Mouse (Mus musculus) limb, embryonic 10.5 days (tissue): ENCODE measurements around the gene Kif1b. TPM values are rescaled to one million over a fixed set of nuclear protein-coding genes. Genes with fewer than 3 reads are reported as not detected.

Experiments
- DNase-seq: peaks from one replicate; pipeline ENCODE4 v3.0.0-alpha.2; 2017; ENCODE audit warnings: low spot score
- H3K27ac ChIP-seq: fragments of 300-500 bp; sonication (generic); 2 replicates; pipeline ENCODE4 v1.5.1; 2016; ENCODE audit warnings: mild to moderate bottlenecking
- H3K27me3 ChIP-seq: fragments of 300-500 bp; sonication (generic); 2 replicates; pipeline ENCODE4 v1.6.1; 2016; ENCODE audit warnings: low read depth, mild to moderate bottlenecking; ENCODE audit not compliant: poor library complexity, severe bottlenecking
- H3K36me3 ChIP-seq: fragments of 300-500 bp; sonication (generic); 2 replicates; pipeline ENCODE4 v1.6.1; 2016; ENCODE audit warnings: mild to moderate bottlenecking, moderate library complexity
- H3K4me1 ChIP-seq: fragments of 300-500 bp; sonication (generic); 2 replicates; pipeline ENCODE4 v1.6.1; 2016
- H3K4me3 ChIP-seq: fragments of 300-500 bp; sonication (generic); 2 replicates; pipeline ENCODE4 v1.5.1; 2016; ENCODE audit warnings: mild to moderate bottlenecking, moderate library complexity
- H3K9me3 ChIP-seq: fragments of 300-500 bp; sonication (generic); replicated peaks from 2 replicates; pipeline ENCODE4 v1.6.1; 2016; ENCODE audit warnings: mild to moderate bottlenecking
- WGBS: fragments of 180-500 bp; shearing (Covaris S2); methylation state at CpG from one replicate; pipeline ENCODE4 v1.1.7; 2016; 5-methylcytosine and 5-hydroxymethylcytosine counted together
- polyA plus RNA-seq: library from polyadenylated mRNA; unstranded; fragments of >200 nt; fragmentation: Nextera tagmentation; extraction: Ambion mirVana; gene quantifications from 2 replicates; pipeline ENCODE4 v1.2.1, GENCODE M21; 2016

Gene Kif1b
- polyA plus RNA-seq, 1 experiment from 2014 or later, result 38.2 TPM

DNA sequence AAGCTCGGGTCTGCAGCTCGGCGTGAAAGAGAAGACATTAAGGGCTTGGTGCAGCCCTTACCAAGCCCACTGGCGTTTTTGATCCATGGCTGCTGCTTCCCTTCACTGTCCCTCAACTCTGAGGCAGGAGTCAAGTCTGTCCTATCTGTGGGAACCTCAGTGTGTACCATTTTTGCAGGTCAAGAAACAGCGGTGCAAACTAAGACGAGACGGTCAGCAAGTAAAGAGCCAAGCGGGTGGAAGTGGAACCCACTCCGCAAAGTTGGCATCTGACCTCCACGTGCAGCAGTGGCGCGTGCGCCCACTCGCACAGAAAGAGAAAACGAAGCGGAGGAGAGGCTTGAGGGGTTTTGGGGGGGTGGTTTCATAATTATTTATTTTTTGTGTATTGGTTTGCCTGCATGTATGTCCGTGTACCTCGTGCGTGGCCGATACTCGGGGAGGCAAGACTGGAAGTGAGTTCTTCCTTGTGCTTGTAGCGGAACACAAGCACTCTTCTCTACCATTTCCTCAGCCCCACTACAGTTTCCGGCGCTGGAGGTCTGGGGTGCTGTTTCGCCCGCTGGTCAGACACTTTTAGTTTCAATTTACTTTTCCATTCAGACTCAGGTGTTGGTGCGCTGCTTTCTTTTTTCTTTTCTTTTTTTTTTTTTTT, 140.4 kb downstream of the Kif1b start:
- Histone ChIP-seq H3K36me3 (peaks cover 32% of the 10 kb centered on the region), H3K4me3 (peak overlapping the region; percentile 99), H3K27me3 (no peaks in the 10 kb centered on the region), H3K27ac (peak overlapping the region; percentile 92), H3K4me1 (peaks cover 28% of the 10 kb centered on the region), H3K9me3 (no peaks in the 10 kb centered on the region)
- WGBS, result 2% methylated on average over 27 of the region's 27 CpGs
- DNase-seq, result no peak

DNA sequence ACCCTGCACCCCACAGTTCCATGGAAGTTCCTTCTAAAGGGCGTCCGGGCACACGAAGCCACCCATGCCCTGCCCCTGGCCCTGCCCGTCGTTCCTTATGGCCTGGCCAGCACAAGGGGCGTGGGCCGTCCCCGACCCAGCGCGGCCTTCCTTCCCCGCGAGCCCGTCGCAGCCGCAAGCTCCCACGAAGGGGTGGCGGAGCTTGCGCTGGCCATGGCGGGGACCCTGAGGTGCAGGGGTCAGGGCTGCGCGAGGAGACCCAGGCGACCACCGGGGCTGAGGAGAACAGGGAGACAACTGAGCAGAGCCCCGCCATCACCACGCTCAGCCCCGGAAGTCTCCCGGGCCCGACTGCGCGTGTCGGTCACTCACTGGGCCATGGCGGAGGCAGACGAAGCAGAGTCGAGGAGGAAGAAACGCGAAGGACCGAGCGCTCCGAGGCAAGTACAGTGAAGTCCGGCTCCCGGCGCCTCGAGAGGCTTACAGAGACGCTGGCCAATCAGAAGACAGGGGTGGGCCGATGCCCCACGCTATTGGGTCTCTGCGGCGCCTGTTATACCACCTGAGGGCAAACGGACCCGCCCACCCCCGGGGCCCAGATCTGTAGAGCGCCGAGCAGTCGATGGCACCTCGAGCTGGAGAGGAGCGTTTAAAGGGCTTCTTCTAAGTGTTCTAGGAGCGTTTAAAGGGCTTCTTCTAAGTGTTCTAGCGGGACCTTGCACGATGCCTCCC, 141.1 kb downstream of the Kif1b start, which contains the start of gene Pgd:
TSS of gene Pgd (minus strand) at position 557 of the 732 bp plus-strand sequence.
- H3K27ac ChIP-seq, result peak within 1 kb of the TSS; percentile 92
- H3K36me3 ChIP-seq, result peaks cover 39% of the 10 kb centered on the region
- DNase-seq, result peak; percentile 98
- H3K4me1 ChIP-seq, result peaks cover 28% of the 10 kb centered on the region
- no peaks in the 10 kb centered on the region for H3K27me3 ChIP-seq
- under 1% methylated on average over 59 of the region's 59 CpGs for WGBS
- H3K4me3 ChIP-seq, result peak within 1 kb of the TSS; percentile 99
- no peaks in the 10 kb centered on the region for H3K9me3 ChIP-seq

DNA sequence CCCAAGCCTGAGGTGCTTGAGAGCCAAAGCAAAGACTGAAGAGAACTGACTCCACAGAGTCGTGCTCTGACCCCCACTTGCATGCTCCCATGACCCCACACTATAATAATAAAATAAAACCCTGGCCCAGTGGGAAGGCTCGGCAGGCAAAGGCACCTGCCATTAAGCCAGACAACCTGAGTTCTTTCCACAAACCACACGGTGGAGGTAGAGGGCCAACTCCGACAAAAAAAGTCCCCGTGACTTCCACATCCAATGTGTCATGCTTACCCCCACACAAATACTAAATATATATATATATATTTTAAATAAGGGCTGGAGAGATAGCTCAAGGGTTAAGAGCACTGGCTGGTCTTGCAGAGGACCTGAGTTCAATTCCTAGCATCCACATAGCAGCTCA, 143.3 kb downstream of the Kif1b start:
- WGBS, result 76% methylated on average over 5 of the region's 5 CpGs
- H3K4me1 ChIP-seq, result peaks cover 25% of the 10 kb centered on the region
- no peaks in the 10 kb centered on the region for H3K27me3 ChIP-seq
- no peaks in the 10 kb centered on the region for H3K9me3 ChIP-seq
- H3K36me3 ChIP-seq, result peaks cover 61% of the 10 kb centered on the region
- no peak overlapping the region for H3K4me3 ChIP-seq
- no peak for DNase-seq
- no peak overlapping the region for H3K27ac ChIP-seq

DNA sequence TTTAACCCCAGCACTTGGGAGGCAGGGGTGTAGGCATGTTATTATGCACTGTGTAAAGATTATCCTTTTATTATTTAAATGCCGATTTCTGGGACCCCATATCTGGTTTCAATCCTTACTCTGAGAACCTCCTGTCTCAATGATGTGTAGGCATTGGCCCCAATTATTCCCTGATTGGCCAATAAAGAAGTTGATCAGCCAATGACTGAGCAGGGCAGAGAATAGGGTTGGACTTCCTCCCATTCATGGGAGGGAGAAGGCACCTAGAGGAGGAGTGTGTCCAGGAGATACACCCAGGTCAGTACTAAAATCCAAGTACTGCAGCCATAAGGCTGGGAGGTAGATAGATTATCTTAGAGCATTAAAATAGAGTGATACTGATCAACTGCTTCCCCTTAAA, 144.3 kb downstream of the Kif1b start:
- H3K36me3 ChIP-seq, result peaks cover 71% of the 10 kb centered on the region
- no peaks in the 10 kb centered on the region for H3K9me3 ChIP-seq
- peaks cover 25% of the 10 kb centered on the region for H3K4me1 ChIP-seq
- WGBS, result 69% methylated on average over 1 of the region's 1 CpGs
- H3K27ac ChIP-seq, result no peak overlapping the region
- H3K4me3 ChIP-seq, result no peak overlapping the region
- H3K27me3 ChIP-seq, result no peaks in the 10 kb centered on the region
- DNase-seq, result no peak

DNA sequence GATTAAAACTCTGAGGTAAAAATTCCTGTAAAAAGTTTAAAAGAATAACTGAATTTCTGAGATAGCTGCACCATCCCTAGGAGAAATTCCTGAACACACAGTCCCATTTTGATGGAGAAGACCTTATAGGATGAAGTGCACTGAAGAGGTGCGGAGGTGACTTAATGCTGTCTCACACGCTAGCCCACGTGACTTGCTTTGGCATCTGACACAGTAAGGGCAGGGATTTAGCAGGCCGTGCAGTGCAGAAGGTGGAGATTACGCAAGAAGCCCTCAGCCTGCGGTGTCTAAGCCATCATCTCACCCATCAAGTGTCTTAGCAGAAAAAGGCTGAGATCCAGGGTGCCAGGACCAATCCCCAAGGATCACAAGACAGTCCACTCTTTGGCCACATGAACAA, 146.3 kb downstream of the Kif1b start:
- Histone ChIP-seq H3K36me3 (peaks cover 91% of the 10 kb centered on the region), H3K27ac (no peak overlapping the region), H3K27me3 (no peaks in the 10 kb centered on the region), H3K4me3 (no peak overlapping the region), H3K4me1 (peaks cover 16% of the 10 kb centered on the region), H3K9me3 (no peaks in the 10 kb centered on the region)
- 97% methylated on average over 6 of the region's 6 CpGs for WGBS
- DNase-seq, result no peak

DNA sequence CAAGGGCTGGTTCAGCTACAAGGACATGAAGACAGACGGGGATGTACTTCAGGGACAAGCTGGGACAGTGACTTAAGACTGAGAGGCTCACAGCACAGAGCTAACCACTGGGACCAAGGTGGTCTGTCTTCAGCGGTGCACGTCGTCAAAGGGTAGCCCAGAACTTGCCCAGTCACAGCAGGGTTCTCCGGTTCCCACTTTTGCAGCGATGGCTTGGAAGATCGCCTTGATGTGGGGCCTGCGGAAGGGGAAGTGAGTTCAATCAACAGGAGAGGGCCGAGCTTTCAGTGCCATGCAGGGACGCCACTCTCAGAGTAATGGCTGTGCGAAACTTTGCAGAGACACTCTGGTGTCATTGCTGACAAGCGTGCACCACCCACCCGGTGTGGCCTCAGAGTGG, 147.6 kb downstream of the Kif1b start:
- Histone ChIP-seq H3K4me3 (no peak overlapping the region), H3K9me3 (no peaks in the 10 kb centered on the region), H3K36me3 (peaks cover 99% of the 10 kb centered on the region), H3K27me3 (no peaks in the 10 kb centered on the region), H3K27ac (no peak overlapping the region), H3K4me1 (peaks cover 6% of the 10 kb centered on the region)
- no peak for DNase-seq
- WGBS, result 91% methylated on average over 13 of the region's 13 CpGs

DNA sequence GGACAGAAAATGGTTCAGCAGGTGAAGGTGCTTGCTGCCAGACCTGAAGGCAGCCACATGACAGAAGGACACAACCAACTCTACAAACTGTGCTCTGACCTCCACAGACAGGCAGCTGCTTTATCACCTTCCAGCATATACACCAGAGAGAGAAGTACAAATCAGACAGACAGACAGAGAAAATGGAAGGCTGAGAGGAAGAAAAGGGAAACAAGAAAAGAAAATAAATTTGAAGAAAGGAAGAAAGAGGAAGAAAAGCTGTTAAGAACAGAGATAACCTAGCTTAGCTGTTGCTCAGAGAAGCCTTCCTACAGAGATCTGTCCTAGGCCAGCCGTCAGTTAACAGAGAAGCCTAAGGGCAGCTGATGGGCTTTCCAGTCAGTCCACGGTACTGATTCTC, 148.3 kb downstream of the Kif1b start:
- peaks cover 5% of the 10 kb centered on the region; the same call in 1 of the 2 replicates for H3K4me1 ChIP-seq
- H3K27ac ChIP-seq, result no peak overlapping the region
- no peaks in the 10 kb centered on the region for H3K9me3 ChIP-seq
- no peaks in the 10 kb centered on the region for H3K27me3 ChIP-seq
- no peak overlapping the region for H3K4me3 ChIP-seq
- peaks cover 100% of the 10 kb centered on the region for H3K36me3 ChIP-seq
- no peak for DNase-seq
- WGBS, result 92% methylated on average over 2 of the region's 2 CpGs

DNA sequence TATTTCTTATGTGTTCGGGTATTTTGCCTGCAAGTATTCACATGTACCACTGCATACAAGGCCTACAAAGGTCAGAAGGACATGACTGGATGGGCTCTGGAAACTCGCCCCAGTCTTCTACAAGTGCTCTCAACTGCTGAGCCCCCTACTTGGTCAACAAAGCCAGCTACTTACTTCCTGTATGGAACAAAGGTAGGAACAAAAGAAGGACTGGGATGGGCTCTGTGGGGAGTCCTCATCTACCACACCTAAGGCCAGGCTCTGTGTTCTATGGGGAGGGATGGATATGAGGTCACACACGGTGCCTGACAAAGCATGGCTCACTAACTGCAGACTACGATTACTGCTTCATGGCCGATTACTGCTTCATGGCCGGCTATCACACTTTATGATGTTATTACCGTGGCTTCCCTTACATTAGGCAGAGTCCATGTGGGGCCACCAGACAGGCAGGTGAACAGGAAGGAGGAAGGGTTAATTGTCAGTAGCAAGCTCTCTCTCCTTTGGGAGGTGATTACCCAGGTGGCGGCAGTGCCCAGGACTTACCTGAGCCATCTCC, 150.0 kb downstream of the Kif1b start:
- H3K27ac ChIP-seq, result no peak overlapping the region
- 92% methylated on average over 8 of the region's 8 CpGs for WGBS
- H3K36me3 ChIP-seq, result peaks cover 100% of the 10 kb centered on the region
- H3K9me3 ChIP-seq, result no peaks in the 10 kb centered on the region
- DNase-seq, result no peak
- H3K27me3 ChIP-seq, result no peaks in the 10 kb centered on the region
- no peaks in the 10 kb centered on the region for H3K4me1 ChIP-seq
- no peak overlapping the region for H3K4me3 ChIP-seq

DNA sequence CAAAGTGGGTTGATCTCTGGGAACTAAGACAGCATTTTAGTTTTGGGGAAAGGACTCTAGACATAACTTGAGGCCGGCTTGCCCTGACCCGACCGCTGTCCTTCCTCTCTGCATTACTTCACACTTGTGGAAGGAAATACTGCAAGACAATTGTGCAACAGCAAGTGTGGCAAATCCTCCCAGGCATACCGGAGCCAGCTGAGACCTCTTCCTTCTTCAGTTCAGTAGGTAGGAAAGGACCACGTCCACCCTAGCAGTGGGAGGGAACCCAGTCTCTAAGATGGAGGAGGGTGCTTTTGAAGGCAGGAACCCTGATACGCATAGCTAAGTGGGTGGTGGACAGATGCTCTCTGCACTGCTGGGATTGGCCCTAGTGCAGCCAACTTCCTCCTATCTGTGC, 151.8 kb downstream of the Kif1b start:
- DNase-seq, result no peak
- H3K27me3 ChIP-seq, result no peaks in the 10 kb centered on the region
- H3K9me3 ChIP-seq, result no peaks in the 10 kb centered on the region
- no peak overlapping the region for H3K4me3 ChIP-seq
- no peak overlapping the region for H3K27ac ChIP-seq
- no peaks in the 10 kb centered on the region for H3K4me1 ChIP-seq
- peaks cover 100% of the 10 kb centered on the region for H3K36me3 ChIP-seq
- 92% methylated on average over 6 of the region's 6 CpGs for WGBS

DNA sequence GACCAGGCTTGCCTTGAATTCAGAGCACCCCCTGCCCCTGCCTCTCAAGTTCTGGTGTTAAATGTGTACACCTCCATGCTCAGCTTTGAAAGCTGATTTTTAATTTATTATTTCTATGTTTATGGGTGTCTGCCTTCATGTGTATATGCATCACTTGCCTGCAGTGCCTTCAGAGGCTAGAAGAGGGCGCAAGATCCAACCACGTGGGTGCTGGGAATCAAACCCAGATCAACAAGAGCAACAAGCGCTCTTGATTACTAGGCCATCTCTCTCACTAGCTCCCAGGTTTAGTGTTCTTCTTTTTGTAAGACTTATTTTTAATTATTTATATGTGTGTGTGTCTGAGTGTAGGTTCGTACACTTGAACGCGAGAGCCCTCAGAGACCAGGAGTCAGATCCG, 152.6 kb downstream of the Kif1b start:
- Histone ChIP-seq H3K36me3 (peaks cover 100% of the 10 kb centered on the region), H3K9me3 (no peaks in the 10 kb centered on the region), H3K27me3 (no peaks in the 10 kb centered on the region), H3K27ac (no peak overlapping the region), H3K4me3 (no peak overlapping the region), H3K4me1 (no peaks in the 10 kb centered on the region)
- no peak for DNase-seq
- 97% methylated on average over 7 of the region's 7 CpGs for WGBS

DNA sequence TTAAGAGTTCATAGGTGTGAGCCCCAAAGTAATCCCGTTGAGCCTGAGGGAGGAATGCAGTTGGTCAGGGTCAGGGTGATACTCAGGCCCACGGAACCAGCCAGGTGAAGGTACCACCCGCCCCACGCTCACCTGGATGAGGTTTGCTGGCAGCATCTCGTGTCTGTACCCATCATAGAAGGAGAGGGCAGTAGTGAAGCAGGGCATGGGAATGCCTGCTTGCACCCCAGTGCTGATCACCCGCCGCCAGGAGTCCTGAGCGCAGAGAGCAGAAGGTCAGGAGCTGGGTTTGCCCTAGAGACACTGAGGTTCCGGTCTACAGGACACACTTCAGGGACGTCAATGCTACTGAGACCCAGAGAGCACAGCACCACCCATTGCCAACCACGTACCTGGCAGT, 156.8 kb downstream of the Kif1b start:
- no peak overlapping the region for H3K27ac ChIP-seq
- 96% methylated on average over 11 of the region's 11 CpGs for WGBS
- H3K36me3 ChIP-seq, result peaks cover 68% of the 10 kb centered on the region
- no peak overlapping the region for H3K4me3 ChIP-seq
- no peaks in the 10 kb centered on the region for H3K27me3 ChIP-seq
- peaks cover 13% of the 10 kb centered on the region for H3K4me1 ChIP-seq
- no peak for DNase-seq
- no peaks in the 10 kb centered on the region for H3K9me3 ChIP-seq

DNA sequence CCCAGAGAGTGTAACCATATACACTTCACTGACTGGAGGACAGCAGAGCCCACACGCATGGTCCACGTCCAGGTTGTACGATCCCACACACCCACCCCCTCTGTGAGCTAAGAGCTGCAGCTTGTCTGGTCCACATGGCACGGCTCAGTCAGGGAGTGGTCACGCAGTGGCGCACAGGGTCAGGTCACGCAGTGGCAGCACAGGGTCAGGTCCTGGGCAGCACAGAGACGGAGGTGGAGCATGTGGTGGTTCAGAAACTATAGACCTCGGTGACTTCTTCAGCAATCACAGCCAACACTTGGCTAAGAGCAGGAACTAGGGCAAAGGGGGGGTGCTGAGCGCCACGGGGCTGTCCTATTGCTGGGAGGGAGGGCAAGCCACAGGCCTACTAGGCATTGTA, 157.2 kb downstream of the Kif1b start:
- H3K4me3 ChIP-seq, result no peak overlapping the region
- H3K4me1 ChIP-seq, result peaks cover 13% of the 10 kb centered on the region
- no peaks in the 10 kb centered on the region for H3K9me3 ChIP-seq
- H3K27ac ChIP-seq, result no peak overlapping the region
- no peak for DNase-seq
- H3K27me3 ChIP-seq, result no peaks in the 10 kb centered on the region
- H3K36me3 ChIP-seq, result peaks cover 63% of the 10 kb centered on the region
- 86% methylated on average over 11 of the region's 11 CpGs for WGBS

DNA sequence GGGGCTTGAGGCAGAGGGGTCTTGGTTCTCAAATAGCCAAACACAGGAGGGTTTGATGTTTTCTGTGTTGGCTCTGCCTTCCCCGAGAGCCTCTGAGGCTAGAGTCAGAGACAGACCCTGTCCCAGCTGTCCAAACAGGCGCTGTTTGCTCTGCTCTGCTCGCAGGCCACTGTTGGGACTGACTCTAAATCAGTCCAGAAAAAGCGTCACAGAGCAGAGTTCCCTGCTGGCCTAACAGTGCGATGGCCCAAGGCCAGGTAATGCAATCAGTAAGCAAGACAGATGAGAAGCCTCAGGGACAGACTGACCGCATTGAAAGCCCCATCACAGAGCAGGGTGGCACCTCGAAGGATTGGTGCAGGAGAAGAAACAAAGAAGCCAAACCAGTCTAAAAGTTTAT, 157.9 kb downstream of the Kif1b start:
- no peak overlapping the region for H3K27ac ChIP-seq
- H3K9me3 ChIP-seq, result no peaks in the 10 kb centered on the region
- H3K36me3 ChIP-seq, result peaks cover 57% of the 10 kb centered on the region

More for the DNA sequence above, 157.9 kb downstream of the Kif1b start:
- DNase-seq, result no peak
- H3K4me1 ChIP-seq, result peaks cover 13% of the 10 kb centered on the region
- no peak overlapping the region for H3K4me3 ChIP-seq
- 85% methylated on average over 7 of the region's 7 CpGs for WGBS
- no peaks in the 10 kb centered on the region for H3K27me3 ChIP-seq
